Mouse (Mus musculus) liver, postnatal 0 days (tissue): Measurements from ENCODE around the gene Dclk1.
A peak's percentile ranks its signal among the peaks of the same experiment; 100 is the strongest.

Experiments
- CTCF ChIP-seq: sonication (generic); IDR thresholded peaks from 2 replicates; pipeline ENCODE4 v1.5.1; 2016; ENCODE audit warnings: antibody characterized with exemption, low read depth
- EP300 ChIP-seq: IDR thresholded peaks from 2 replicates; pipeline ENCODE4 v1.6.1; 2016; ENCODE audit warnings: antibody characterized with exemption, low read depth, mild to moderate bottlenecking

DNA sequence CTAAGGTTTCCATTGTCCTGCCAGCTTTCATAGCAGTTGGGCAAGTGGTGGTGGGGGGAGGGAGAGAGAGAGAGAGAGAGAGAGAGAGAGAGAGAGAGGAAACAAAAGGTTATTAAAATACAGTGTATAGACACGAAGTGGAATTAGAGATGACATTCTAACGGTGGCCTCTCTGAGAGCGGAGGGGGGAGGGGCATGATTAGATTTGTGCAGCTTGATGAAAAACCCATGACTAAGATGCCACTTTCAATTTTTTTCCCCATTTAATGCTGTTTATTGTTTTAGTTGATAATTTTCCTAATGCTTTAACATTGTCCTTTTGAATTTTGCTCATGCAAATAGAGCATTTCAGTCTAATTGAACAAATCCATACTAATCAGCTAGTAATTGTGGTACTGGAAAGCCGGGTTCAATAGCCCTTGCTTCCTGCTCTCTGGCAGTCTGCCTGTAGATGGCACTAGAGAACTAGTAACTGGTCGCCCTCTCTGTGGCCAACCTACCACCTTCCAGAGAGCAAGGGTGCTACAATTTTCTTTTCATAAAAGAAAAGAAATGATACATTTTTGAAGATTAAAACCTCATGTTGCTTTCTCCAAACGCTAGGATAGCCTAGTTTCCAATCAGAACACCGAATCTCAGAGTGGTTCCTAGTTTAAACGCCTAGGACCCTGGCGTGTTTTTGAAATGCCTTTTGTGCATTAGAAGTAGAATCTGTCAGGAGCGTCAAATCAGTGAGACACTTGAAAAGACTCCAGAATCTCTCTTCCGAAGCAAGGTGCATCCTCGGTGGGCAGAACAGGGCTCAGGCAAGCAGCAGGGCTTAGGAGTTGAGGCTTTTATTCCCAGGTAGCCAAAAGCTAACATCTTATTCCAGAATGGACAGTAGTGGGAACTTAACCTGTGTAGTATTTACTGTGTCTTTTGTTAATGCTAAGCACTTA, 278.3 kb downstream of the Dclk1 start:
- TF ChIP-seq CTCF (peak; percentile 74), EP300 (no peak)
